Mouse (Mus musculus) T-cell, adult 2 months (primary cell): Measurements from ENCODE around the gene Tcp10b.
A peak's percentile ranks its signal among the peaks of the same experiment; 100 is the strongest.
"Not testable (repeated sequence)": the region's sequence is repeated elsewhere in the genome, so short reads cannot be mapped to it uniquely, and the experiment has no call there.

Source experiments
- DNase-seq: peaks from one replicate; pipeline ENCODE4 v3.0.0; 2022; ENCODE audit warnings: low spot score

Gene Tcp10b

DNA sequence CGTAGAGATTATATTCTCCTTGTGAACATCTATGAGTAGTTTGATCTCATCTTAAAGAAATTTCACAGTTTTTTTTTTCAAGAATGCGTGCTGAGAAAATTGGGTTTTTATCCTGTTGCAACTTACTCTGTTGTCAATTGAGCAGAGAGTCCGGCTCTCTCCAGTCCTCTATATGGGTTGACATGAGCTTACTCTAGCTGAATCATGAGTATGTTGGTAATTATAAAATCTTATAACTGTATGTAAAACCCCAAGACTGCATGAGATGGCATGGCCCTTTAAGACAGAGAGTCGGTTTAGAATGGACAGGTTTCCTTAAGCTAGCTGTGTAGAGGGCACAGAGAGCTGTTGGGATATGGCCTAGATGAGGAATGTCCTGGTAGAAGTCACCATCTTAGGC lies at the start of gene Tcp10b:
Gene Tcp10b (plus strand): TSS at position 301 of the 400 bp plus-strand sequence.
- DNase-seq, result not testable (repeated sequence)

DNA sequence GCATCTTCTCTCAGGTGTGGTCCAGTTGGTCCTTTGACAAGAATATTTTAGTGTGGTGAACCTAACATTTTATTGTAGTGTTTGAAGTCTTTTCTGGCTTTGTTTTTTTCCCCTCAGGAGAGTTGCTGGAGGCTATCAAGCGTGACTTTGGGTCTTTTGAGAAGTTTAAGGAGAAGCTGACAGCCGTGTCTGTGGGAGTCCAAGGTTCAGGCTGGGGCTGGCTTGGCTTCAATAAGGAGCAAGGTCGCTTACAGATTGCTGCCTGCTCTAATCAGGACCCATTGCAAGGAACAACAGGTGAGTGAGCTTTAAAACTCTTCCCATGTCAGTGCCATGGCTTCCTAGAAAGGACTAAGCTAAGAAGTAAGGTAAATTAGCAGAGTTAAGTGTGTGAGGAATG lies 47.6 kb upstream of the Tcp10b start:
- no peak for DNase-seq

DNA sequence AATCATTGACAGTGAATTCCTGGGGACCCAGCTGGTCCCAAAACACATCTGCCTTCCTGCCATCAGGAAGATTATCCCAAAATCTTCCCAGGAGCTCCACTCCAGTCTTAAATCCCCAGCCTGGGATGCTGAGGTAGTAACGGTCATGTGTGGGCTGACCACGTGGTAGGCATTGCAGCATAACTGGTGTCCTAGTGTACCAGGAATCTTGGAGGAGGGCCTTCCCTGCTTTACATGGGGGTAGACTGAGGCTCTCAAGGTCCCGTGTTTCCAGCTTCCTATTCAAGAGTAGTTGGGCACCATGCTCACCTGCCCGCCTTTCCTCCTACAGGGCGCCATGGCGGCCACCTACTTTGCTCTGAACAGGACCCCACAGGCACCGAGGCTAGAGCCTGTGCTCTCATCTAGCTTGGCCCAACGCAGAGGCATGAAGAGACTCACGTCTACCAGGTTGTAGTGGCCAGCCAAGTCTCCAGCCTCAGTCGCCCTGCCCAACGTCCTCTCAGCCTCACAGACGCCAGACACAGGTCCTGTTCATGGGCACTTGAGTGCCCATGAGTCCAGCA lies 24.2 kb upstream of the Tcp10b start:
- not testable (repeated sequence) for DNase-seq

DNA sequence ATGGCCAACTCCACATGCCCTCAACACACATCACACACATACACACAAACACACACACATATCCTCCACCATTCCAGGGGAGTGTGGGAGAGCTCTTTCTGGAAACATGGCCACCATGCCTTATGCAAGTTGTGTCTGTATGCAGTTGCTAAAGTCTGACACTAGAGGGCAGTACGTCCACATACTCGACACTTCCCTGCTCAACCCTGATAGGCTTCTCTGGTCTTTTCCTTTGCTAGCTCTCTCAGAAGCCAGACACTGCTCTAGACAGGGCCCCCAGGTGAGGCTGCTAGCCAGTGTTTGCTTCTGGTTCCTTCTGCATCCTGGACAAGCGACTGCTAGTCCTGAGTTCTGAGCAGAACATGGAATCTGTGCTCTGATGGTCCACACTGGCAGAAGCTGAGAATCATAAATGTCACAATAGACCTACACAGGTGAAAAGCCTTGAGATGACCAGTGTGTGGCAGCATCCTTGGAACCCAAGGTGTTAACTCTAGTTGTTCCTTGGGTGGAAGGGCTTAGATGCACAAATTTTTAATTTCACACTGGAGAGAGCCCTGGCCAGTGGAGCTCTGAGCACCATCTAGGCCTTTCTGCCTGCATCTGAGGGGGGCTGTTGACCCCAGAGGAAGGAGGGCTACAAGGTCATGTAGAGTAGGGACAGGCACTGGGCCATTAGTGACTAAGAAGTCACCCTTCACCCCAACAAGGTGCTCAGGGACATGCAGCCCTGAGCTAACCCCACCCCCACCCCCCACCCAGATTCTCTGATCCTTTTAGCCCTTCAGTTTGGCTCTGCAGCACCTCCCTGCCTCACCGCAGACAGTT lies 16.8 kb upstream of the Tcp10b start:
- peak; percentile 19 for DNase-seq

DNA sequence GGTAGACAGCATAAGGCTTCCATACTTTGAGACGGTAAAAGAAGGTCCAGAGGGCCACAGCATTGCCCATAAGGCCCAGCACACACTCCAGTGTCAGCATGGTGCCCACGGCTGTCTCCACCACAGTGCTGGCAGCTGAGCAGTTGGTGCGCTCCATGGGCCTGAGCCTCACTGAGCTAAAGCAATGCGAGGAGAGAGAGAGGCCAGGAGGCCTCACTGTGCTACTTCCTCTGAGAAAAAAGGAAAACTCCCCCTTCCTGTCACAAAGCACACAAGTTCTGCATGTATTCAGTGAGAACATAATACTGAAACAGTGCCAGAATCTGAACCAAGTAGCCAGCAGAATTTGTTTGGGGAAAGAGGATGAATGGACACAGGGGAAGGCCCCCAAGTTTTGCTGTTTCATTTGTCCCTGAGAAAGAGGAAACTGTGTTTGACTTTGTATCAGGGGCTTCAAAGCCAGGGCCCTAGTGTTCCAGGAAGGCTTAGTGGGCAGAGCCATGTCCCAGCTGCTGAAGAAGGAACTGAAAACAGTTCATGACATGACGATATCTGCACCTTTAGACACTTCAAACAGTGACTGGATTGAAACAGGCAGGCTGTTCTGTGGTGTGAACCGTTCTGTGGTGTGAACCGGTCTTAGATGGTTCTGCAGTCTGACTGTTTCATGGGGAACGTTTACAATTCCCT lies 8.6 kb upstream of the Tcp10b start, which contains the start of gene Gpr31b:
Gene Gpr31b (minus strand): TSS at position 173 of the 690 bp plus-strand sequence.
- DNase-seq, result not testable (repeated sequence)

DNA sequence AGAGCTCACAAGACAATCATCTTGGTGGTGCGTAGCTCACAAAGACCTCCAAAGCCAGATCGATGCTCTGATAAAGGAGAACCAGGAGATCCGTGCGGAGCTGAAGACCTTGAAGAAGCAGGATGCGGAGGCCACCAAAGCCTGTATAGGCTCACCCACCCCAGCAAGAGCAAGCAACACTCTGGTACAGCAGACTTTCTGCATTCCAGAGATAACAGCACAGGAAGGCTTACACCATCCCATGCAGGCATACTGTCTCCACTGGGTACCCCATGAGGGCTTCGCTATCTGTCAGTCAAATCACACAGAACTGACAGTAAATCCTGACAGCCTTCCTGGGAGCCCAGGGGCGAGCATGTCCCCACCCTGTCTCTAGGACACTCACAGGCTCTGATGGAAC lies 2.0 kb downstream of the Tcp10b start:
- DNase-seq, result not testable (repeated sequence)

DNA sequence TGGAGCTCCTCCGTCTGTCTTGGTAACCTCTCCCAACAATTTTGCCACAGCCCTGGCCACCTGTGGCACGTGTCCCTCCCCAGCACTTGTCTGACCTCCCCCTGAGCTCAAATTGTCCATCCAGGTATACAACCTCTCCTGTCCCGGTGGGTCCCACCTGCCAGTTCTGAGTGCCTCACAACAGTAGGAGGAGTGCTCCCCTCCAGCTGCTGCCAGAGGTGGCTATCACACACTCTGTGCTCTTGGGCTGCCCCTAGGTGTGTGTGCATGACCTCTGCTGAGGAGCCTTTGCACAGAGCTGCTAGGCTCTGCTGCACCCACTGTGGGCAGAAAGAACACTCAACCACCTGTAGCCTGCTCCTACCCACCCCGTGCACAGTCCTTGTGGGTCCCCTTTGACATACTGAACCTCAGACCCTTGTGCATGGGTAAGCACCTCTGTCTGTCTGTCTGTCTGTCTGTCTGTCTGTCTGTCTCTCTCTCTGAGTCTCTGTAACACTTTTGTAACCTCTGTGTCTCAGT lies 7.0 kb downstream of the Tcp10b start:
- not testable (repeated sequence) for DNase-seq

DNA sequence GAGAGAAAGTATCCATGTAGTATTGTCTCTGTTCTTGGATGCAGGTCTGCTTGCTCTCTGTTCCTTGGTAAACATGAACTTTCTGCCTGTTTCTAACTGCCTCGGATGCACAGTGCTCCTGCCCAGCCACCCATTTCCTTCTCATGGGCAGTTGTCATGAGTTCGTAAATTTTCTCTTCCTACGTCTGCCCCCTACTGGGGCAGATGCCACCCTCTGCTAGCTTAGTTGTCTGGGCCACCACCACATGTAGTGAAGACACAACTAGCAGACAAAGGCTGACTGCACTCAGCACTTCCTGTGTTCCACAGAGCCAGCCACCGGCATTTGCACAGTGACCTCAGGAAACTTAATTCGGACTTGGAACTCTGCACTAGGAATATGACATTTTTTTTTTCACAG lies 8.3 kb downstream of the Tcp10b start:
- not testable (repeated sequence) for DNase-seq

DNA sequence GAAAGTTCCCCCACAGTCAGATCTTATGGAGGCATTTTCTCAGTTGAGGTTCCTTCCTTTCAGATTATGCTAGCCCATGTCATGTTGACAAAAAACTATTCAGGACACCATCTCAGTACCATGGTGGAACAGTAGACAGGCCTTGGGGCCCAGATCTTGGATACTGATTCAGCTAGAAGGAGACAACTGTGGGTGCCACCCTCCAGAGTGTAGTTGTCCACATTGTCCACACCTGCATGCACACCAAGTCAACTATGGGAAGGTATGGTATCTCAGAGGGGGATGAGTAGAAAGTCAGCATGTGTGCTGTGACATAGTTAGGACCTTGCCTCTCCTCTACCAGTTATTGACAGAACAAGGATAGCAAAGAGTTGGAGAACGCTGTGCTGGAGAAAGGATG lies 30.6 kb downstream of the Tcp10b start:
- DNase-seq, result not testable (repeated sequence)

DNA sequence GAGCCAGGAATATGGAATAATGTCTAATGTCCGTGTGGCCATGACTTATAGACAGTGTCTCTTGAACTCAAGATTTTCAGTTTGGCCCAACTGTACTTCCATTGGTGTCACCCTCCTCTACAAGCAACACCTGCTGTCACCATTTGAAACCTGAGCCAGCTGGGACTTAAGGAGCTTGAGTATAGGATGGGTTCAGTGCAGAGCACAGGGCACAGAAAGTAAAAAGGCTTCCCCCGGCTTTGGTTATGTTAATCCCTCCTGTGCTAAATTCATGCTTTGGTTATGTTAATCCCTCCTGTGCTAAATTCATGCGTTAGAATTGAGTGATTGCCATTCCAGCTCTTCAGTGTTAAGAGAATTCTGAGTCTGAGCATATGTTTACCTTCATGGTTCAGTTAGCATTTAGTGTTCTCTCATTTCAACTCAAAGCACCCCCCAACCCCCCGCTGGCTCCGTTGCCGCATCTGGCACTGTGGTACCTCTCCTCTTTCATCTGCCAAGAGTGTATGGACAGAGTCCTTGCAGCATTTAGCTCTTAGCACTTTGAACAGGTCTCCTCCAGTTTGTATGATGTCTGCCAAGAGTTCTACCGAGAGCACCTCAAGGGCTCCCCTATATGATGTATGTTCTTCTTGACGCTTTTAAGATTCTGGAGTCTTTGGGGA lies 31.3 kb downstream of the Tcp10b start:
- DNase-seq, result not testable (repeated sequence)

DNA sequence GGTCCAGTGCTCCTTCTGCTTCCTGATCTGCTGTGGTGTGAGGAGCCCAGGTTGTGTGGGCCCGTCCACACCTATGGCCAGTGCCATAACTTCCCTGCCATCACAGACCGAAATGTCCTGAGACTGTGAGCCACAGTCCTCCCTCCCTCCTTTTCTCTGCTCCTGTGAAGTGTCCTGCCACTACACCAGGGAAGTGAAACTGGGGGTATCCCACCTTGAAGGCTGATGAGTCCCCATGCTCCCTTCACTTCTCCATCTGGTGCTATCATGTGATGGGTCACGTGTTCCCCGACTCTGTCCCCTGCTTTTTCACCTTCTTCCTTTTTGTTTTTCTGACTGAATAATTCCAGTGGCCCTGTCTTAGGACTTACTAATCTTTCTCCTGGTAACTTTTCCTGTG lies 32.1 kb downstream of the Tcp10b start:
- DNase-seq, result not testable (repeated sequence)

DNA sequence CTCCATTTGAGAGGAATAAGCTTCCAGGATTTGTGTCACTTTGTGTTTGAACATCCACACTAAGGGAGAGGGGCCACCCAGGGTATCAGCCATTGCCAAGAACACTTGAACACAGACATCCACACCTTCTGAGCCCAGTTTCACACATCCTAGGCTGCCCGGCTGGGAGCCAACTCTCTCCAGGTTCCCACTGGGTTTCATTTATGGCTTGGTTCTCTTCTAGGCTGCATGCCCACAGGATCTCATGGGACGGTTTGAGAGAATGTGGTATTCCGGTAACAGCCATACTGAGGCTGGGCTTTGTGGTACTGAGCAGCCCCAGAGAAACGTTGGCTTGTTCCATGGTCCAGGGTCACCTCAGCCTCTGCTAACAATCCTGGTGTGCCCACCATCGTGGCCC lies 45.7 kb downstream of the Tcp10b start:
- not testable (repeated sequence) for DNase-seq

DNA sequence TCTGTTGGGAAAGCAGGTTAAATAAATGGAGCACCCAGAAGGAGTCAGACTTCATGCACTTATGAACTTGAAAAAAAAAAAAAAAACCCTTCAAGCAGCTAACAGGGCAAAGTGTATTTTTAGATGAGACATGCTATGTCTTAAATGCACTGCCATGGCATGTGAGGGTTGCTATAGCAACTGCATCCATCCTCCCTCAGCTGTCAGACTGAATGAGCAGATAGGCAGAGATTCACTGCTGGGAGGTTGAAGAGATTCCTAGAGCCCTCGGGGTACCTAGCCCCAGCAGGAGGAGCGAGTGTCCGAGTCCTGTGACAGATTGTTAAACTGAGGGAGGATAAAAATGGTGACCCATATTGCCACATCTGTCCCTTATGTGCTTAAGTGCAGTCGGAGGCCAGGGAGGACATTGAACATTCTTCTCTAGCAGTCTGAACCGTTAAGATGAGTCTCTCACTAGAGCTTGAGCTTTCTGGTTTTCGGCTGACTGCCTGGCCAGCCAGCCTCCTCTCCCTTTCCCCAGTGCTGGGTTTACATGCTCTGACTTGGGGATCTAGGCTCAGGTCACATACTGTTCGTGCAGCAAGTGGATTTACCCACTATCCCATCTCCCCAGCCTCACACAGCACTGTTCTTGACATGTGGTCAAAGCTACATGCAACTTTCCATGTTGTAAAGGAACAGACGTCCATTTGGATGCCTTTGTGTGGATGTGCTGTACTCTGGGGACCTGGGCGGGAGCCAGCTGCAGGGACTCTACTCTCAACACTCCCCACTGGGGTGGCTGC lies 51.8 kb downstream of the Tcp10b start:
- not testable (repeated sequence) for DNase-seq

DNA sequence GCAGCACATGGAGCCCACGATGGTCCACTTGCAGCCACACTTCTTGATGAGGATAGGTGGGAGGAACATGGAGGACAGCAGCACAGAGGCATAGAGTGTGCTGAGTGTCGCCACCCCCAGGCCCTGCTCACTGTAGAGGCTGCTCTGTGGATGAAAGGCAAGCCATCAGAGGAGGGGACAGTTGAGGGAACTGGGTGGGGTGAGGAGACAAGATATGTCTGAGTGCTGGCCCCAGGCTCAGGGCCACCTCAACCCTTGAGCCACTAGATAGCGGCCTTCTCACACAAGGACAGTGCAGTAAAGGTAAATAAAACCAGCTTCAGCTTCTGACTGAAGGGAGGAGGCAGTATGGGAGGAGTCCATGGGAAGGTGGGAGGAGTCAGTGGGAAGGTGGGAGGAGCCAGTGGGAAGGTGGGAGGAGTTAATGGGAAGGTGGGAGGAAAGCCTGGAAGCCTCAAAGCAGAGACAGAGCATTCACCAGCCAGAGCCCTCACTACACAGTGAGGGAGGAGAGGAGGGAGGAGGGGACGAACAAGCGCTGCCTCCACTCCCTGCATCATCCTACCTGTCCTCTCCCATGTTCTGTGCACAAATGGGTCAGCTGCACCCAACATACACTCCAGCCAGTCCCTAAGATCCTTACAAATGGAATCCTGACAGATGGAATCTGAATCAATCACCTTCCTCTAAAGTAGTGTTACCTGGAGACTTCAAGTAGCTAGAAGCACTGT lies 62.6 kb downstream of the Tcp10b start:
- not testable (repeated sequence) for DNase-seq

DNA sequence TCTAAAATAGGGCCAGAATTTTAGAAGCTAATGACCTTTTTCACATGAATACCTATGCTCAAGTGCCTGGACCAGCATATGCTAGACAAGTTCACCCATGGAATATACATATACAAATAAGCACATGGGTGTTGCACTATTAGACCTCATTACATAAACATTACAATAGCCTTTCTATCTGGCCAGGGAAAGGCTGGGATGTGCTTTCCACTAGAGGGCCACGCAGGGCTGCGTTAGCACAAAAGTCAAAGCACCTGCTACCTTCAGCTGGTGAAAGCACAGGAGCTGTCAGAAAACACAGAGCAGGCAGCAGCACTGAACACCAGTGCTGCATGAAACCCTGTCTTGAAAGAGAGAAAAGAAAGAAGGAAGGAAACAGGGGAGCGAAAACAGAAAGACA lies 63.3 kb downstream of the Tcp10b start:
- DNase-seq, result not testable (repeated sequence)

DNA sequence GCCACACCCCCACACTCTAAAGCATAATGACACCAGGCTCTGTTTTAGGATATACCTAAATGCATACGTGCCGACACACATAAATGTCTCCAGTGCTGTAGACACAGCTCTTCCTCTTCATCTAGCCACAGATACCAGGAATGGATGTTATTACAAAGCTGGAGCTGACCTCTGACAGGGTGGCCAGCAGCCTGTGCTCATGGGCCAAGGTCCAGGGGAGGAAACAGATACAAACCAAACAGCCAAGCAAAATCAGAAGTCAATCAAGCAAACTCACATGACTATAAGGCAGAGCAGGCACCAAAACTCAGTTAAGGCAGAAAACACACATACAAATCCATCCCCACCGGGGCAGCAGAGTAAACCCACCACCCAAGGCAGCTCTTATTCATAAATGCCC lies 68.4 kb downstream of the Tcp10b start:
- DNase-seq, result not testable (repeated sequence)

DNA sequence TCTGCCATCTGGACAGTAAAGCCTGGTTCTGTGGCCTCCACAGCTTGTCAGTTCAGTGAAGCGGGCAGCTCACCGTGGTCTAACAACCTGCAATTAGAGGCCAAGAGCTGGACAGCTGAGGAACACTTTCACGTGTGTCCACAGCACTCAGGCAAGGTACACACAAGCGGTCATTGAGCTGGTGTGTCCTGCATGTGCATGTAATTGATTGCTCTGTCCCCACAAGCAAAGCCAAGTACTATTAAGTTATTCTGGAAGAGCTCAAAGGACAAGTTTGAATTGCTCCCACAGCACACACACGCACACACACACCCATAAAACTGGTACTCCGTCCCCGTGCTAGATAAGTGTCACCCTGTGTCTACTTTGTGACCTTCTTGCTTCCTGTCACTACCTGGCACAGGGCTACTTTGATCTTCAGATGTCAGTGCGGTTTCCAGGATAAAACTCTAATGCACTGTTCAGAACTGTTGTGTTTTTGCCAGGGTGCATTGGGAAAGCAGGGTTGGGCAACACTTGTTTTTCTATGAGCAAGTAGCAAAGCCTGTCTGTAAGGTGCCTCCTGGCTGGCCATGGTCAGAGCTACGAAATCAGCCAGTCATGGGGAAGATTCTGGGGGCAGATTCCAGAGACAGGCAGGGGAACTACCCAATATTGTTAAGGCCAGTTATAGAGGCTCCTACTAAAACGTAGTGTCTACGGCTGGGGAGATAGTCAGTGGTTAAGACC lies 69.0 kb downstream of the Tcp10b start:
- DNase-seq, result not testable (repeated sequence)

DNA sequence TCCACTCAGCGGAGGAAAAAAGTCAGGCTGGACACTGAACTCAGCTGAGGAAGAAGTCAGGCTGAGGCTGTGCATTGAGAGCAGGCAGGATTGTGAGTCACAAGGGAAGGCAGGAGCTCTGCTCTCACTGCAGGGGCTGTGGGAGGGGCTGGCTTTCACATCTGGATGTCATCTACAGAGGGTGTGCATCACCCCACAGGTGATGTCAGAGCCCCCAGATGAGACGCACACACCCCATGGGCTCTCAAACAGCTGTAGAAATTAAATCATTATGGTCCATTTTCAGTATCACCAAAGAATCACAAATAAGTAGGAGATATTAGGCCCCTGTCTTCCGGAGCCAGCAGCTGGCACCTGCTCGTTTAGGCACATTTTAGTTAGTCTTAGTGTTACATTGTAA lies 70.8 kb downstream of the Tcp10b start, which contains the start of gene Unc93a:
Gene Unc93a (minus strand): TSS at position 101 of the 400 bp plus-strand sequence.
- DNase-seq, result not testable (repeated sequence)
